Mouse (Mus musculus) G1E (cell line): Measurements from ENCODE around the gene Wbp1.

ENCODE experiments used
- CTCF ChIP-seq: IDR thresholded peaks from 2 replicates; pipeline ENCODE4 v1.5.1; 2012; ENCODE audit warnings: low read depth, low read length, inconsistent platforms, mixed read lengths
- GATA1 ChIP-seq: IDR thresholded peaks from 2 replicates; pipeline ENCODE4 v1.6.1; 2012; ENCODE audit warnings: borderline replicate concordance, low read length, inconsistent platforms, mixed read lengths
- GATA2 ChIP-seq: IDR thresholded peaks from 2 replicates; pipeline ENCODE4 v1.6.1; 2012; ENCODE audit warnings: low read depth, low read length, inconsistent platforms, borderline replicate concordance
- POLR2AphosphoS5 ChIP-seq: IDR thresholded peaks from 2 replicates; pipeline ENCODE4 v1.6.1; 2012; ENCODE audit warnings: low read depth, low read length, inconsistent platforms; ENCODE audit not compliant: insufficient replicate concordance
- TAL1 ChIP-seq: conservative IDR thresholded peaks from 2 replicates; pipeline ENCODE4 v1.6.1; 2012; ENCODE audit warnings: low read depth, low read length, inconsistent platforms, mixed read lengths

DNA sequence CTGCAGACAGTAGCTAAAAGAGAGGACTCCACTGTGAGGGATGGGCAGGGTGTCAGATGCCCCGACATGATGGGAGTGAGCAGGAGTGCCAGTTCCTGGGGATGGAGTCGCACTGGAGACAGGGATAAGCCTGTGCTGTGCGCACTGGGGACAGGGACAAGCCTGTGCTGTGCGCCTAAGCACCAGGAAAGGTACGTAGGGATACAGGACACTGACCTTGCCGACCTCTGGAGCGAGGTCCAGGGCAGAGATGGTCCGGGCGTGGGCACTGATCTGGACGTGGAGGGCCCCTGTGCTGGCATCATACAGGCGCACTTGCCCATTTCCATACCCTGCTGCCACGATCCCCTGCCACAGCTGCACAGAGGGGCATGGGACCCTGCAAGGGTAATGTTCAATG is 31.7 kb upstream of the Wbp1 start:
- TF ChIP-seq GATA1 (no peak), CTCF (no peak), GATA2 (no peak), TAL1 (no peak), POLR2AphosphoS5 (no peak)
